Mouse (Mus musculus) midbrain, embryonic 13.5 days (tissue): ENCODE results near the gene 5330417C22Rik. TPM values are rescaled to one million over a fixed set of nuclear protein-coding genes. Genes with fewer than 3 reads are reported as not detected.

ENCODE experiments used
- ATAC-seq: fragments of 200-750 bp; cut with Nextera tagmentation; 2 replicates; pipeline ENCODE4 v1.8.0; 2017; ENCODE audit warnings: mild to moderate bottlenecking, moderate TSS enrichment, moderate library complexity
- H3K27ac ChIP-seq: fragments of 300-500 bp; sonication (generic); 2 replicates; pipeline ENCODE4 v1.5.1; 2015; ENCODE audit warnings: inconsistent platforms, mild to moderate bottlenecking, moderate library complexity
- H3K27me3 ChIP-seq: fragments of 300-500 bp; sonication (generic); 2 replicates; pipeline ENCODE4 v1.6.1; 2015; ENCODE audit warnings: mild to moderate bottlenecking, inconsistent platforms
- H3K36me3 ChIP-seq: fragments of 300-500 bp; sonication (generic); 2 replicates; pipeline ENCODE4 v1.6.1; 2015; ENCODE audit warnings: mild to moderate bottlenecking, inconsistent platforms
- H3K4me1 ChIP-seq: fragments of 300-500 bp; sonication (generic); replicated peaks from 2 replicates; pipeline ENCODE4 v1.6.1; 2015; ENCODE audit warnings: inconsistent platforms
- H3K4me2 ChIP-seq: fragments of 300-500 bp; sonication (generic); replicated peaks from 2 replicates; pipeline ENCODE4 v1.6.1; 2015; ENCODE audit warnings: moderate library complexity, mild to moderate bottlenecking, inconsistent platforms
- H3K4me3 ChIP-seq: fragments of 300-500 bp; sonication (generic); replicated peaks from 2 replicates; pipeline ENCODE4 v1.5.1; 2015; ENCODE audit warnings: mild to moderate bottlenecking, inconsistent platforms
- H3K9ac ChIP-seq: fragments of 300-500 bp; sonication (generic); replicated peaks from 2 replicates; pipeline ENCODE4 v1.6.1; 2015; ENCODE audit warnings: mild to moderate bottlenecking, inconsistent platforms
- H3K9me3 ChIP-seq: fragments of 300-500 bp; sonication (generic); 2 replicates; pipeline ENCODE4 v1.6.1; 2016; ENCODE audit warnings: mild to moderate bottlenecking, inconsistent platforms
- WGBS: fragments of 180-500 bp; shearing (Covaris S2); methylation state at CpG from one replicate; pipeline ENCODE4 v1.1.7; 2015; 5-methylcytosine and 5-hydroxymethylcytosine counted together
- polyA plus RNA-seq: library from polyadenylated mRNA; unstranded; fragments of >200 nt; fragmentation: Nextera tagmentation; extraction: Ambion mirVana; gene quantifications from 2 replicates; pipeline ENCODE4 v1.2.1, GENCODE M21; 2015

Gene 5330417C22Rik
- polyA plus RNA-seq, 1 experiment from 2014 or later, result 7.5 TPM

DNA sequence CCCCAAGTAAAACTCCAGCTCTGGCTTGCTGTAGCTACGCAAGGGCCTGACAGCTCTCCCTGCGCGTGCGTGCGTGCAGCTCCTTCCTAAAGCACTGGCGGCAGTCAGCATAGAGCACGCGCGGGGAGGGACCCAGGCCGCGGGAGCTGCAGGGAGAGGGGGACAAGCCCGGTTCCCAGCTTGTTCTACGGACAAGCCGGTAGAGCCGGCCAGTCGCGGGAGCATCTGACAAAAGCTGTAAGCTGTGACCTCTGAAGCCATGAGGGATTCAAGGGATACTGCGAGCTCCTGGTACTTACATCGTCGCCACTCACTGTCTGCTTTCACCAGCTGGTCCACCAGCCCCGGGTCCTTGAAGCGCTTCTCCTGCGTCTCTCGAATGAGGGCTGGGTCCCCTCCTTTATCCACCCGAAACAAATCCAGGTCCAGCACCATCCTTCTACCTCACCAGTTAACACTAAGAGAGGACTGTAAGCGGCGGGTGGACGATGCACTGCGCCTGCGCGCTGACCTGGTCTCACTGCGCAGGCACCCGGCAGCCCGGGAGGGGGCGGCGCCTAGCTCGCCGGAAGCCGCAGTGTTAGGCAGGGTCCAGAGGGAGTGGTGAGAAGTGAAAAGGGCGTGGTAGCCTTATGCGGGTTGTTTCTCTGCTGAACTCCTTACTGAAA is 91.5 kb downstream of the 5330417C22Rik start, which contains the start of gene Sars:
Sars (minus strand) TSS at position 512 of the 668 bp plus-strand sequence.
- Histone ChIP-seq H3K4me3 (peak within 1 kb of the TSS; percentile 91), H3K9ac (peak within 1 kb of the TSS; percentile 92), H3K4me2 (peak within 1 kb of the TSS; percentile 95), H3K4me1 (peaks cover 51% of the 10 kb centered on the region), H3K27me3 (no peaks in the 10 kb centered on the region), H3K36me3 (peaks cover 8% of the 10 kb centered on the region; the same call in 1 of the 2 replicates), H3K9me3 (no peaks in the 10 kb centered on the region), H3K27ac (peak within 1 kb of the TSS; percentile 92)
- WGBS, result 0% methylated on average over 41 of the region's 41 CpGs
- peak; percentile 98 for ATAC-seq

DNA sequence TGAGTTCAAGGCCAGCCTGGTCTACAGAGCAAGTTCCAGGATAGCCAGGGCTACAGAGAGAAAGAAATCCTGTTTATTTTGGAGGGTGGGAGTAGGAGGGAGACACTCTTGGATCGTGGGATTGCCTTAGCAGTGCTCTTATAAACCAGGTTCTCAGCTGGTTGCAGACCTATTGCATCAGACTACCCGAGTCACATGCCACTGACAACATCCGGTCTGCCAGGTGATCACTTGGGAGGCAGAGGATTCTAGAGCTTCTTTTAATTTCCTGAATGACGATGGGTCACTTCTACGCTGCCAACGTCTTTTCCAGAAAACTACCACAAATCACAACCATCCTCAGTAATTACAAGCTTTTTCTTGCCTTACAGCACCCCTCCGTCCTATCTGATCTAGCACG is 92.3 kb downstream of the 5330417C22Rik start:
- Histone ChIP-seq H3K27ac (peak overlapping the region; percentile 92), H3K4me1 (peaks cover 51% of the 10 kb centered on the region), H3K4me2 (peak overlapping the region; percentile 95), H3K27me3 (no peaks in the 10 kb centered on the region), H3K4me3 (peak overlapping the region; percentile 91), H3K36me3 (peaks cover 13% of the 10 kb centered on the region; the same call in 1 of the 2 replicates), H3K9me3 (no peaks in the 10 kb centered on the region), H3K9ac (peak overlapping the region; percentile 92)
- ATAC-seq, result no peak
- 25% methylated on average over 8 of the region's 8 CpGs for WGBS

DNA sequence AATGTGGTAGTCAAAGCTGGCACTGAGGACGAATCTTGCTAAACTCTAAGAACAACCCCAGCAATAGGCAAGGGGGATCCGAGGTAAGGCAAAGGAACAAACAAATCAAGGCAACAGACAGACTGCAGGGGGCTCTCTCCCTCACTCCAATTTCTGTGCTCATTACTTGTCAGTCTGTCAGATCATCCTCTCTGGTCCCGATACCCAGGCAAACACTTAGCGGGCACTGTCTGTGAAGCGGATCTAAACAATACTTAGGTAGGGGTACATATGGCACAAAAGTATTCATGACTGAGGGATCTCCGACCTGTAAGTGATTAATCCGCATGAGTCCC is 100.0 kb downstream of the 5330417C22Rik start:
- no peak overlapping the region for H3K4me2 ChIP-seq
- H3K36me3 ChIP-seq, result peaks cover 36% of the 10 kb centered on the region
- H3K9me3 ChIP-seq, result no peaks in the 10 kb centered on the region
- no peak overlapping the region for H3K4me3 ChIP-seq
- 58% methylated on average over 7 of the region's 7 CpGs for WGBS
- H3K27me3 ChIP-seq, result no peaks in the 10 kb centered on the region
- ATAC-seq, result no peak
- H3K4me1 ChIP-seq, result peaks cover 67% of the 10 kb centered on the region
- H3K27ac ChIP-seq, result 0 out of 2 replicates have a peak overlapping the region, but pooled peaks have one; percentile 3
- H3K9ac ChIP-seq, result no peak overlapping the region

DNA sequence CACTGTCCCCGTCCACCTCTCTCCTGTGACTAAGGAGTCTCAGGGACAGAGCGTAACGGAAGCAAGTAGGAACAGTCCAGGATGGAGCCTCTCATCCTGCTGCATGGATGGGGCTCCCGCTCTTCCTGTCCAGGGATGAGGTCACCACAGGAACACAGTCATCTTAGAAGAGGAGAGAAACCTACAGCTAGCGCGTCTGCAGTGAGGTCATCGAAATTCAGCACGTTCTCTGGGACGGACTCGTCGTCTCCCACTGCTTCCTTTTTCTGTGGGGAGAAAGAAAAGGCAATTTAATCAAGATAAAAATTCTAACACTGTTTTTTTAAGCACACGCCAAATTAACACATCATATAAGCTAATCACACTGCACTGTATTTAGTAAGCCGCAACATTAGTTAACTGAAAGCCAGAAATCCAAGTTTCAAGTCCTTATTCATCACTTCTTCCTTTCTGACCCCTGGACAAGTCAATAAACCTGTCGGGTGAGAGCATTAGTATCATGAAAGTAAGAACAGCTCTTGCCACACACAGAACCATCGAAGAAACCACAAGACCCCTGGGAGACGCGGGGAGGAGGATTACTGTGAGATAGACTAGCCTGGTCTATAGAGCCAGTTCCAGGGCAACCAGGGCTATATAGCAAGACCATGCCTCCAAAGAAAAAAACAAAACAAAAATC is 100.5 kb downstream of the 5330417C22Rik start:
- Histone ChIP-seq H3K27ac (peak overlapping the region; percentile 91), H3K4me2 (no peak overlapping the region), H3K4me1 (peaks cover 67% of the 10 kb centered on the region), H3K36me3 (peaks cover 41% of the 10 kb centered on the region), H3K9me3 (no peaks in the 10 kb centered on the region), H3K9ac (no peak overlapping the region), H3K27me3 (no peaks in the 10 kb centered on the region), H3K4me3 (no peak overlapping the region)
- ATAC-seq, result no peak
- 69% methylated on average over 17 of the region's 17 CpGs for WGBS

DNA sequence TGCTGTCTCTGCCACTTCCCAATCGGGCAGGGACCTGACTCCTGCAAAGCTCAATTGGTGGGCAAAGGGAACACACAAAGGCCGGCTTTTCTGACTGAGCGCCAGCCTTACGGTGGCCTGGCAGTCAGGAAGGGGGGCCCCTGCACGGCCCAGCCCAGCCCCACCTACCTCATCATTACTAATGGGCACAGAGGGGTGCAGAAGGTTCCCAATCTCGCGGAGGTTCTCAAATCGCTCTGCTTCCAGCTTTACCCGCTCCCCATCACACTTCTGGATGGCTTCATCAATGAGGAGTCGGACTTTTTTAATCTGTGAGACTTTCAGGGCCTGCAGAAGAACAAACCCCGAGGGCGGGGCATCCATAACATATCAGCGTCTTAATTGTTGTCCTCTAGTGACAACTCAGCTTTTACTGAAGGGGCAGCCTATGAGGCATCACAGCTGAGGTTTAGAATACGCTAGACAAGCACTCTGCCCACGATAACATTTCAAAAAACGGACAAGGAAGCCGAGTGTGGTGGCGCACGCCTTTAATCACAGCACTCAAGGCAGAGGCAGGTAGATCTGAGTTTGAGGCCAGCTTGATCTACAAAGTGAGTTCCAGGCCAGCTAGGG is 102.3 kb downstream of the 5330417C22Rik start:
- WGBS, result 7% methylated on average over 19 of the region's 19 CpGs
- Histone ChIP-seq H3K4me2 (peak overlapping the region; percentile 13), H3K9ac (peak overlapping the region; percentile 47; the same call in 1 of the 2 replicates), H3K27ac (peak overlapping the region; percentile 91), H3K4me3 (no peak overlapping the region), H3K4me1 (peaks cover 64% of the 10 kb centered on the region), H3K36me3 (peaks cover 50% of the 10 kb centered on the region), H3K9me3 (no peaks in the 10 kb centered on the region), H3K27me3 (no peaks in the 10 kb centered on the region)
- ATAC-seq, result peak; percentile 5

DNA sequence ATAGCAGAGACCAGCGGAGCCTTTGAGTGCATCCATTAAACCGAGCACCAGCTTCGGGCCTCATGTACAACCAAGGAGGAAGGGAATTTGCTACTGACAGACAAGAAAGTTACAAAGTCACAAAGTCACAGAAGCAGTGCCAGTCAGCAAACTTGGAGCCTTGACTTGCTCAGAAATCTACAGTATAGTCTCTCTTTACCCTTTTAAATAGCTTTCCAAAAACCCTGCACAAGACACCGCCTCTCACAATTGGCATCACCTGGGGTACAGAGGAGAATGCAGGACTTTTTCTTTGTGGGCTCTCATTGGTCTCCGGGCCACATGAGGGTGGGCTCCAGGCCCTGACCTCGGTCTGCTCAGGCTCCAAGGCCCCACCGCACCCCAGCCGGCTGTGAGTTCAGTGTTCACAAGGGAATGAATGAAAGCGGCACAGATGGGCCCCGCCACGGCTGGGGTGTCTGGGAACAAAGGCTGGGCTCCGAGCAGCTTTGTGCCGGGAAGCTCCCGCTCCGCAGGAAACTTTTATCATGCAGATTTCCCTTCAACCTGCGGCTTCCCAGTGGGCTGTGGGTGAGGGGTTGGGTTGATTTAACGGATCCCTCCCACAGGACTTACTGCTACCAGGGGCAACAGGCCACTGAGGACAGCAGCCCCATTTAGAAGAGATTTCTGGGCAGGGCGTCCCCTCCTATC is 103.0 kb downstream of the 5330417C22Rik start:
- WGBS, result 4% methylated on average over 18 of the region's 18 CpGs

DNA sequence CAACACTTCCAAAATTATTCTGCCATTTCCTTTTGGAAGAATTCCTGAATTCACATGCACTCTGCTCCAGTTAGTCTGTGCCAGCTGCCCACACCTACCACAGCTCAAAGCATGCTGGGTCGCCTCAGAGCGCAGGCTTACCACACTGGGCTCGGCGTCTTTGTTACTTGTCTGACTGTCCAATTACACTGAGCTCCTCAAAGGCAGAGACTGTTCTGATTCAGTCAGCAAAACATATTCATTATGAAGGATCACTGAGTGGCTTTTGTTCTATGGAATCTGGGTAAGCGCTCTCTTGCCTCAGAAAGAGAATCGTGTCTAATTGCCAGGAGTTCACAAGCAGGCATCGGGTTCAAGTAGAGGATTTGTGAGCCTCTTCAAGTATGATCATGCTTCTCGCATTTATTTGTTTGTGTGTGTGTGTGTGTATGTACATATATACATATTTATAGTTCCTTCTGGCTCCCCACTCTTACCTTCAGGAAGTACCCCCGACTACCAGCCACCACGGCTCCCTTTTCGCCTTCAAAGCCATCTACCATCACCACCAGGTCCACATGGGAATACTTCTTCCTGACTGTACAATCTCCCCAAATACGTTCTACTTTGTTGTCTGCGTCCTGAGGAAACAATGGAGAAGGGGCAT is 103.7 kb downstream of the 5330417C22Rik start:
- Histone ChIP-seq H3K9me3 (no peaks in the 10 kb centered on the region), H3K4me1 (peaks cover 64% of the 10 kb centered on the region), H3K27ac (peak overlapping the region; percentile 91), H3K36me3 (peaks cover 60% of the 10 kb centered on the region), H3K4me2 (peak overlapping the region; percentile 13; the same call in 1 of the 2 replicates), H3K27me3 (no peaks in the 10 kb centered on the region), H3K9ac (no peak overlapping the region), H3K4me3 (no peak overlapping the region)
- ATAC-seq, result peak; percentile 57
- 10% methylated on average over 13 of the region's 13 CpGs for WGBS

More for the DNA sequence above, 103.0 kb downstream of the 5330417C22Rik start:
- Histone ChIP-seq H3K27ac (peak overlapping the region; percentile 91), H3K4me2 (peak overlapping the region; percentile 13; the same call in 1 of the 2 replicates), H3K27me3 (no peaks in the 10 kb centered on the region), H3K4me1 (peaks cover 64% of the 10 kb centered on the region), H3K4me3 (no peak overlapping the region), H3K36me3 (peaks cover 54% of the 10 kb centered on the region), H3K9me3 (no peaks in the 10 kb centered on the region), H3K9ac (peak overlapping the region; percentile 47; the same call in 1 of the 2 replicates)
- peak; percentile 95 for ATAC-seq

DNA sequence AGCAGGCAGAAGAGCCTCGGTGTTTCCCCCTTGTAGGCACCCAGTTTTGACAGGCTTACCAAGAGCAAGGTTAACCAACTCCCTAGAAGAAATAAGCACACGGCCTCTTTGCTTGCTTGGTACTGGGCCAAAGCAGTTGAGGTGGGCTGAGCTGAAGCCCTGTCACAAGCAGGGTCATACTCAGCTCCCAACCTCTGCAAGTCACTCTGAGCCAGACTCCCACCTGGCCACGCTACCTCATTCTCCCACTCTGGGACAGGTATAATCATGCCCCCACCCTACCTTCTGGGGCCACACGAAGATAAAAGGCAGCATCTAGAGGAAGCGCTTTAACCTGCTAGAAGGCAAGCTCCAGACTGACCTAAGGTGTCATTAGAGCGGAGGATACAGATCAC is 110.7 kb downstream of the 5330417C22Rik start:
- Histone ChIP-seq H3K9me3 (no peaks in the 10 kb centered on the region), H3K9ac (no peak overlapping the region; the same call in 1 of the 2 replicates), H3K4me1 (peaks cover 50% of the 10 kb centered on the region), H3K36me3 (peaks cover 53% of the 10 kb centered on the region), H3K4me2 (no peak overlapping the region), H3K4me3 (no peak overlapping the region), H3K27me3 (no peaks in the 10 kb centered on the region), H3K27ac (peak overlapping the region; percentile 68)
- 67% methylated on average over 6 of the region's 6 CpGs for WGBS
- 0 out of 2 replicates have a peak, but pooled peaks have one; percentile 11 for ATAC-seq

DNA sequence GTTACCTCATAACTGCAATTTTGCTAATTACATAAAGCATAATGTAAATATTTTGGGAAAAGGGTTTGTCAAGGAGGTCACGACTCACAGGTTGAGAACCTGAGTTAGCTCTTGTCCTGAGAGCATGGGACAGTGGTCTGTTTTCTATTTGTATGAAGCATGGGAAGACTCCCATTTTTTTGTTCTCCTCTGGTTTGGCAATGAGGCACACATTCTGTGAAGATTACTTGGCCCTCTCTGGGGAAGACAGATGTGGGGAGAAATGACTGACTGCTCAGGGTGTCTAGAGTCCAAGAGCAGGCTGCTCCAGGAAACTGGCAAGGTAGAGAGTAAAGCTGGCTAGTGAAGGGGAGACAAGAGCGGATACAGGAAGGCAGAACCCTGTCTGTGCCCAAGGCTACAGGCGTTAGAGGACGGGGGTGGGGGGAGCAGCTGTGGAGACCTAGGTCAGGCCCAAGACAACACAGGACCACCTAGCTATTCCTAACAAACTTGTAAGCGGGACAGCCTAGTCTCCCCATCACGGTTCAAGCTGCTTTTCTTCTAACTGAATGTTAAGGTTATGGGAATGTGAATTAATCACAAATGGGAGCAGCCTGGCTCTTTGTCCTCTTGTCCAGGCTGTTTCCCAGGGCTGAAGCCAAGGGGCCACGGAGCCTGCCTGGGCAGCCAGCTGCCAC is 111.3 kb downstream of the 5330417C22Rik start:
- Histone ChIP-seq H3K36me3 (peaks cover 51% of the 10 kb centered on the region), H3K9me3 (no peaks in the 10 kb centered on the region), H3K9ac (no peak overlapping the region; the same call in 1 of the 2 replicates), H3K4me3 (no peak overlapping the region), H3K4me2 (no peak overlapping the region), H3K27me3 (no peaks in the 10 kb centered on the region), H3K27ac (peak overlapping the region; percentile 68), H3K4me1 (peaks cover 49% of the 10 kb centered on the region)
- 0 out of 2 replicates have a peak, but pooled peaks have one; percentile 2 for ATAC-seq
- WGBS, result 32% methylated on average over 7 of the region's 7 CpGs

DNA sequence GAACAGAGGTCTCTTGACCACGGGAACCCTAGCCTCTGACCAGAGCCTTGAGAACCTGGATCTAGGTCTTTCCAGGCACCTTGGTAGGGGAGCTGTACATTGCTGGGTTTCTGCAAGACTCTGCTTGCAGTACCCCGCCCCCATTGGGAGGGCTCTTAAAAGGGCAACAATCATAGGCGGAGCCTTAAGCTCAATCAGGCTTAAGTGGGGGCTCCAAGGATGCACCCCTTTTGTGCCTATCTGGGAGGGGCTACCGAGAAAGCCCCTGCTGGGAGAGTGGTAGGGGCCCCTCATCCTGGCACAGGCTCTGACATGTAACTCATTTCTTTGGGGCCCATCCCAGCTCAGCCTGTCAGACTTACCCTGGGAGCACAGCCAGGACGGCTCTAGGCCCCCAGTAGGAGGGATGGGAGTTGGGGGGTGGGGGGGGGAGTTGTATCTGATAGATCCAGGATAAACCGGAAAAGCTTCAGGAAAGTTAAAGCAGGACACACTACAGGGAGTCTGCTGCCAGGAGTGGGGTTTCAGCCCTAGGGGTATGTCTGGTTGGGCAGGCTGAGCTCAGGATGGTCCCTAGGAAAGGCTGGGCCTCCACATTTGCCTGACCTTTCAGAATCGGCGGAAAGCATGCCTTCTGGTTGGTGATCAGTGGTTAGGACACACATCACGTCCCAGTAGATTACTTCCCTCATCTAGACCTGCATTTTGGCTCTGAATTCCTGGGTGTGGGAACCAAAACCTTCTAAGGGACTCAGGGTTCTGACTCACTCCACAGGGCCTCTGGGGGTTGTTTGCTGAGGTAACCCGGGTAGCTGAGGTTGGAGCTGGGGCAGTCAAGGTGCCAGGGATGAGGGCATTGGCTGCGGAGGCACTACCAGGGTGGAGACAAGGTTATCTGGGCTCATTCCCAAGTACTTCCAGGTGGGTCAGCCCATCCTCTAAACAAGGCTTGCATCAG is 112.2 kb downstream of the 5330417C22Rik start:
- peaks cover 41% of the 10 kb centered on the region for H3K36me3 ChIP-seq
- H3K27me3 ChIP-seq, result no peaks in the 10 kb centered on the region
- peaks cover 48% of the 10 kb centered on the region for H3K4me1 ChIP-seq
- H3K9ac ChIP-seq, result peak overlapping the region; percentile 59
- H3K9me3 ChIP-seq, result no peaks in the 10 kb centered on the region
- peak; percentile 77 for ATAC-seq
- peak overlapping the region; percentile 68 for H3K27ac ChIP-seq
- H3K4me2 ChIP-seq, result peak overlapping the region; percentile 56
- WGBS, result 19% methylated on average over 11 of the region's 11 CpGs
- peak overlapping the region; percentile 25 for H3K4me3 ChIP-seq
